Mouse (Mus musculus): ENCODE measurements around the gene Rhobtb3.

- TF ChIP-seq GATA1 (IDR thresholded peaks at IDR 0.05; ENCODE audit: low read length) (peak; percentile 5; the same call in 1 of the 2 replicates), TAL1 (IDR thresholded peaks at IDR 0.05; ENCODE audit: low read length) (peak; percentile 24; the same call in 2 of the 3 replicates)
Measured at GRCm38 (mm10) chr13:75847027-75847426, 96.7 kb downstream of the Rhobtb3 start.

Measured in erythroblast, embryonic 14.5 days (primary cell).